Mouse (Mus musculus) brain, embryonic 14.5 days (tissue): ENCODE measurements around the gene Slc25a38. TPM values are rescaled to one million over a fixed set of nuclear protein-coding genes. Genes with fewer than 3 reads are reported as not detected.
A peak's percentile ranks its signal among the peaks of the same experiment; 100 is the strongest.

Experiments
- DNase-seq: peaks from one replicate; pipeline ENCODE4 v3.0.0-alpha.2; 2011; ENCODE audit warnings: low read depth
- CTCF ChIP-seq: fragments of 200-500 bp; IDR thresholded peaks from 2 replicates; pipeline ENCODE4 v1.5.1; 2012; ENCODE audit warnings: inconsistent platforms, mild to moderate bottlenecking, moderate library complexity, borderline replicate concordance; ENCODE audit not compliant: insufficient read depth, insufficient read length; ENCODE audit errors: extremely low read depth
- POLR2A ChIP-seq: fragments of 200-500 bp; IDR thresholded peaks from 2 replicates; pipeline ENCODE4 v1.6.1; 2012; ENCODE audit warnings: mild to moderate bottlenecking, inconsistent platforms, borderline replicate concordance; ENCODE audit not compliant: poor library complexity, insufficient read depth, insufficient read length, severe bottlenecking; ENCODE audit errors: extremely low read depth
- polyA plus RNA-seq: library from polyadenylated mRNA; depleted of rRNA; stranded (reverse); fragments of >200 nt; gene quantifications from 2 replicates; pipeline ENCODE4 v1.2.3, GENCODE M21; 2012; rRNA removed

Gene Slc25a38
- polyA plus RNA-seq, 1 experiment = 29.0 TPM

DNA sequence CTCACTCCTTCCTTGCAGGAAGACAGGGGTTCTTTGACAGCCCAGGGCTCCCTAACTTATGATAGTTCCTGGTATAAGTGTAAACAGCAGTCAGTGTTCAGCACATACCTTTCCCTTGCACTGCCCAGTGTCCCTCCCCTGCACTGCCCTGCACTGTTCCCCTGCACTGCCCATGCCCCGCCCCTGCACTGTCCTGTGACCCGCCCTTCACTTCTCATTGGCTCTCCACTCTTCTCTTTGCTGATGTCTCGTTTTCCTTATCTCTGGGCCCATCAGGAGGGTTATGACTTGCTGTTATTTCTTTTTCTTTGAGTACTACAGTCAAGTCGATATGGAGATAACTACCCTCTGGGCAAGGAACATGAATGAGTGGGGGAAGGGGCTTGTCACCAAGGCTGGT is 47.9 kb downstream of the Slc25a38 start:
- no peak for TF ChIP-seq POLR2A
- no peak for TF ChIP-seq CTCF

GRCm38 (mm10) chr9:120163862-120164261 is 53.7 kb downstream of the Slc25a38 start:
- DNase-seq = peak; percentile 42
- TF ChIP-seq POLR2A = no peak
- TF ChIP-seq CTCF = no peak

More for the DNA sequence above, 47.9 kb downstream of the Slc25a38 start:
- DNase-seq = no peak

DNA sequence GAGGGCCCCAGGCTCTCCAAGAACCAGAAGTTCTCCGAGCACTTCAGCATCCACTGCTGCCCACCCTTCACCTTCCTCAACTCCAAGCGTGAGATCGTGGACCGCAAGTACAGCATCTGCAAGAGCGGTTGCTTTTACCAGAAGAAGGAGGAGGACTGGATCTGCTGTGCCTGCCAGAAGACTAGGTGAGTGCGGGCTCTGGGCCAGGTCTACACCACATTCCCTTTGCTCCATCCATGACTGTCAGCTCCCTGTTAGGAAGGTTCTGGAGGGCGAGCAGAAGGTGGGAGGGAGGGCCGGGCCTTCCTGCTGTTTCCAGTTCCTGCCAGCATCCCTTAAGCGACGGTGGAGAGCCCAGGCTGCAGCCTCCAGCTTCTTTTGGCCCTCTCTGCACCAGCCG is 57.7 kb downstream of the Slc25a38 start:
- TF ChIP-seq CTCF = no peak
- TF ChIP-seq POLR2A = no peak
- no peak for DNase-seq

GRCm38 (mm10) chr9:120171295-120171694 is 61.1 kb downstream of the Slc25a38 start:
- peak; percentile 67; the same call in 1 of the 2 replicates for TF ChIP-seq CTCF
- no peak for TF ChIP-seq POLR2A
- DNase-seq = peak; percentile 62

Other genes with a start within 250 kb of the Slc25a38 start
- gene Wdr48, start 215.5 kb upstream of the Slc25a38 start, polyA plus RNA-seq = 81.1 and 84.2 TPM in 2 replicates
- 22.5 and 23.2 TPM in 2 replicates for gene Gorasp1, start 172.8 kb upstream of the Slc25a38 start, polyA plus RNA-seq
- gene Ttc21a, start 172.8 kb upstream of the Slc25a38 start, polyA plus RNA-seq = 1.1 and 2.1 TPM in 2 replicates
- 3.4 and 4.9 TPM in 2 replicates for gene Csrnp1, start 125.7 kb upstream of the Slc25a38 start, polyA plus RNA-seq
- 0.01 TPM in 1 of 2 replicates, not detected in the other for gene Xirp1, start 86.8 kb upstream of the Slc25a38 start, polyA plus RNA-seq
- 4.4 and 6.4 TPM in 2 replicates for gene Cx3cr1, start 40.5 kb upstream of the Slc25a38 start, polyA plus RNA-seq
- 0.08 and 0.19 TPM in 2 replicates for gene Ccr8, start 18.3 kb upstream of the Slc25a38 start, polyA plus RNA-seq
- 1,952 and 2,264 TPM in 2 replicates for gene Rpsa, start 17.3 kb downstream of the Slc25a38 start, polyA plus RNA-seq
- gene Mobp, start 39.3 kb downstream of the Slc25a38 start, polyA plus RNA-seq = 0.08 and 0.35 TPM in 2 replicates
- gene Myrip, start 191.1 kb downstream of the Slc25a38 start, polyA plus RNA-seq = 3.9 and 8.0 TPM in 2 replicates